Mouse (Mus musculus) lung, postnatal 10 days (tissue): ENCODE data around the gene Iqck.

Experiments used
- DNase-seq: peaks from one replicate; pipeline ENCODE4 v3.0.0; 2021

The Iqck gene

GRCm38 (mm10) chr7:118992623-118993405 lies 137.3 kb downstream of the Iqck start:
- no peak for DNase-seq

- DNase-seq: no peak
Measured at GRCm38 (mm10) chr7:118993597-118994230, 138.2 kb downstream of the Iqck start.

GRCm38 (mm10) chr7:118994231-118994842 lies 138.8 kb downstream of the Iqck start:
- no peak for DNase-seq

- DNase-seq: peak; percentile 95
Measured at GRCm38 (mm10) chr7:118995007-118995406, 139.5 kb downstream of the Iqck start, which contains the start of gene Gprc5b. Gene Gprc5b, minus strand, starts transcription at chr7:118995211.

GRCm38 (mm10) chr7:118995671-118996070 lies 140.1 kb downstream of the Iqck start:
- DNase-seq: no peak

GRCm38 (mm10) chr7:118996137-118996837 lies 140.7 kb downstream of the Iqck start:
- DNase-seq: peak; percentile 86

- no peak for DNase-seq
Measured at GRCm38 (mm10) chr7:118999857-119000256, 144.3 kb downstream of the Iqck start.

GRCm38 (mm10) chr7:119001965-119002364 lies 146.4 kb downstream of the Iqck start:
- DNase-seq: no peak

GRCm38 (mm10) chr7:119002501-119002900 lies 146.9 kb downstream of the Iqck start:
- DNase-seq: no peak

- DNase-seq: peak; percentile 71
Measured at GRCm38 (mm10) chr7:119010854-119011529, 155.4 kb downstream of the Iqck start.

GRCm38 (mm10) chr7:119015736-119016135 lies 160.2 kb downstream of the Iqck start:
- peak; percentile 24 for DNase-seq

- DNase-seq: peak; percentile 43
Measured at GRCm38 (mm10) chr7:119019537-119019936, 164.0 kb downstream of the Iqck start.
